Mouse (Mus musculus) cerebellum, postnatal 10 days (tissue): ENCODE measurements at regions not wholly inside any gene's neighbourhood (a gene's known extent, or its start where the extent isn't known, plus 50 kb on each side); places are given as distances from the start of the nearest gene placed in this dataset.
A peak's percentile ranks its signal among the peaks of the same experiment; 100 is the strongest.

ENCODE experiments used
- DNase-seq, 2 experiments: peaks; one replicate each; pipeline ENCODE4 v3.0.0; 2021; ENCODE audit warnings: mixed read lengths in 2 of 2

GRCm38 (mm10) chr1:165086131-165086530 is 74.4 kb downstream of the Tbx19 start:
- DNase-seq: no peak

GRCm38 (mm10) chr1:165084753-165085152 is 75.8 kb downstream of the Tbx19 start:
- no peak for DNase-seq

- peak; percentile 29 to 31 for DNase-seq
Measured at GRCm38 (mm10) chr1:165084179-165084578, 76.4 kb downstream of the Tbx19 start.

- no peak for DNase-seq
Measured at GRCm38 (mm10) chr1:165080351-165080750, 80.2 kb downstream of the Tbx19 start.

- DNase-seq: no peak
Measured at GRCm38 (mm10) chr1:165077313-165077712, 83.3 kb downstream of the Tbx19 start.

- DNase-seq: peak; percentile 34 to 46
Measured at GRCm38 (mm10) chr1:165075301-165076082, 85.1 kb downstream of the Tbx19 start.

GRCm38 (mm10) chr1:165071831-165072491 is 88.6 kb downstream of the Tbx19 start:
- no peak for DNase-seq

- DNase-seq: no peak
Measured at GRCm38 (mm10) chr1:165064981-165065380, 95.6 kb downstream of the Tbx19 start.

- no peak for DNase-seq
Measured at GRCm38 (mm10) chr1:165062813-165063492, 97.6 kb downstream of the Tbx19 start.

- DNase-seq: no peak
Measured at GRCm38 (mm10) chr1:165061420-165061819, 99.2 kb downstream of the Tbx19 start.

GRCm38 (mm10) chr1:165054245-165054644 is 106.3 kb downstream of the Tbx19 start:
- no peak for DNase-seq

GRCm38 (mm10) chr1:165051294-165051693 is 109.3 kb downstream of the Tbx19 start:
- DNase-seq: no peak

GRCm38 (mm10) chr1:165050176-165050575 is 110.4 kb downstream of the Tbx19 start:
- no peak for DNase-seq

- DNase-seq: peak; percentile 57 to 60
Measured at GRCm38 (mm10) chr1:165046637-165047036, 111.3 kb upstream of the Xcl1 start.

- peak; percentile 58 to 65 for DNase-seq
Measured at GRCm38 (mm10) chr1:165046056-165046455, 110.7 kb upstream of the Xcl1 start.

- no peak for DNase-seq
Measured at GRCm38 (mm10) chr1:165043361-165043760, 108.0 kb upstream of the Xcl1 start.

GRCm38 (mm10) chr1:165042105-165042504 is 106.8 kb upstream of the Xcl1 start:
- DNase-seq: no peak

- DNase-seq: peak; percentile 50 to 51
Measured at GRCm38 (mm10) chr1:165036631-165037030, 101.3 kb upstream of the Xcl1 start.

- DNase-seq: peak; percentile 75 to 78
Measured at GRCm38 (mm10) chr1:165035618-165036017, 100.3 kb upstream of the Xcl1 start.

- no peak for DNase-seq
Measured at GRCm38 (mm10) chr1:165020960-165021563, 85.7 kb upstream of the Xcl1 start.

- peak; percentile 69 to 71 for DNase-seq
Measured at GRCm38 (mm10) chr1:165018692-165019309, 83.5 kb upstream of the Xcl1 start.

- no peak for DNase-seq
Measured at GRCm38 (mm10) chr1:165018236-165018635, 82.9 kb upstream of the Xcl1 start.

GRCm38 (mm10) chr1:165017793-165018192 is 82.5 kb upstream of the Xcl1 start:
- peak in 1 of 2 experiments; percentile 15 for DNase-seq
